Mouse (Mus musculus): ENCODE data around the gene Slc24a3.

Slc24a3 gene

GRCm38 (mm10) chr2:145562493-145562892, 394.9 kb downstream of the Slc24a3 start:
- no peak for DNase-seq

DNA sequence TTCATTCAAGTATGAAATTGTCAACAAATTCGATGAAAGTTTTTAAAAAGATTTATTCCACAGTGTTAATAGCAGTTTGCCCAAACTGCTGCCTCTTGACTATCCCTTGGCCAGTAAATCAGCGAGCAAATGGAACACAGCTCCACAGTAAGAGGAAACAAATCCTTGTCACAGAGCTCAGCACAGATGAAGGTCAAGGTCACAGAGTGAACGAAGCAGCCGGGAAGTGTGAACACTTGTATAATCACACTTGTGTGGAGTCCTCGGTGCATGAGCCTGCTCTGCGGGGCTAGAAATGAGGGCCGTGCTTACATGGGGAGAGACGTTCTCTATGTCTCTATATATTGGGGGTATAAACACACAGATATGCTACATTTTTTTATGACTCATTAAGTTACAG, 397.0 kb downstream of the Slc24a3 start:
- DNase-seq: no peak

- no peak for DNase-seq
Observed at GRCm38 (mm10) chr2:145566904-145567303, 399.4 kb downstream of the Slc24a3 start.

DNA sequence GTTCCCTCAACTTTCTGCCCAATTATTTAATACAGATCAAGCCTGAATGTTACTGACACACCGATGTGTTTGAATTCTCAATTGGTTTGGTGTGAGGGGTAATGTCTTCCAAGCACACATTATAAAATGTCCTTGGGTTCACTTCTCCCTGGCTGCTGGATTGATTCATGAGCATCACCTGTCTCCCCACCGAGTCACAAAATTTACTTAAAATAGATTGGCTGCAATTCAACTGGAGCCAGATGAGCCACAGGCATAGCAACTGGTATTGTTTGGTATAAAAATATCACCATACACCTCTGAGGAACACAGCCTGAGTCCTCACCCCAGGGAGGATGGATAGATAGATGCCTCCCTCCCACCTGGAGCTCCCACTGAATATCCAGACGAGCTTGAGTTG, 404.4 kb downstream of the Slc24a3 start:
- DNase-seq: no peak

GRCm38 (mm10) chr2:145574148-145574547, 406.6 kb downstream of the Slc24a3 start:
- DNase-seq: no peak

DNA sequence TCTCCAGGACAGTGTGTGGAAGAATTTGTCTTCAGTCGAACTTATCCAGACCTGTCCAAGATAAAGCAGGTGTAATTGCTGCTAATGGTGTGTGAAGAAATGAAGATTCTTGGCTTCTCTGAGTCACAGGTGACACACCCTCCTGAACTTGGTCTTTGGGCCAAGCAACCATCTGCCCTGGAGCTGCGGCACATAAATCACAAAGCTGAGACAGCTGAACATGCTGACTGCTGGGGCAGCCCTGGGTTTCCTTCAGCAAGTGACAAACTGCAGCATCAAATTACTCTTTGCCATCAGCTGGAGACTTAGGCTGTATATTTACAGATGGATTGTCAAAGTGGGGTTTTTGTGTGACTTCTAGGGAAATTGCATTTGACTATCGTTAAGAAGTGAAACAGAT, 415.5 kb downstream of the Slc24a3 start:
- DNase-seq: no peak

GRCm38 (mm10) chr2:145585437-145585836, 417.9 kb downstream of the Slc24a3 start:
- DNase-seq: no peak

DNA sequence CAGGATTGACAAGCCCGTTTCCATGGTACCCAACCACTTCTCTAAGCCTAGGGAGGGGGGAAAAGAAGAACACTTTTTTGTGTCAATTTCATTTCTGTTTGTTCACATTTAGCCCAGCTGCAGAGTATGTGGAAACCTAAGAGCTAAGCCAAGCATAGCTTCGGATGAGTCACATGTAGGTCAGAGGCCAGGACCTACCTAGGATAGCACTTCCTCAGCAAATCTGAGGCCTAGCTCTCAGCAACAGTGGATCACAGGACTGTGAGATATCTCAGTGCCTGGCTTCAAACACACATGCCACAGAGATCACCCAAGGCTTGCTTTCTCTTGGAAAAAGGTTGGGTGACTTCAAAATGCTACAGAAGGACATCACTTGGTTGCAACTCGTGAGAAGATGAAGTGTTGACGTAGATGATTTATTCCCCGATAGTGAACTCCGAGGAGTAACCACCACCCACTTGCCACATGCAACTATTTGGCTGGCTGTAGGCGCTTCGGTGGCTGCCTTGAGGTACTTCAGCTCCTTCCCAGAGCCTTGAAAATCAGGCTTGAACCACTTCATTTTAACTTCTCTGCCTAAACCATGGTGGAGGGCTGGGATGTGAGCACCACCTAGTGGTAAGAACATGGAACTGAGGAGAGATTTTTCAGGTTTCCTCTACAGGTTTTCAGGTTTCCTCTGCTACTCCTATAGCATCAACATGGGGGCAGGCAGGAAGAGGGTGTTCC, 420.6 kb downstream of the Slc24a3 start:
- DNase-seq: no peak

- no peak for DNase-seq
Observed at GRCm38 (mm10) chr2:145591881-145592280, 424.3 kb downstream of the Slc24a3 start.

GRCm38 (mm10) chr2:145593649-145594347, 426.2 kb downstream of the Slc24a3 start:
- no peak for DNase-seq

GRCm38 (mm10) chr2:145597866-145598265, 430.3 kb downstream of the Slc24a3 start:
- no peak for DNase-seq

DNA sequence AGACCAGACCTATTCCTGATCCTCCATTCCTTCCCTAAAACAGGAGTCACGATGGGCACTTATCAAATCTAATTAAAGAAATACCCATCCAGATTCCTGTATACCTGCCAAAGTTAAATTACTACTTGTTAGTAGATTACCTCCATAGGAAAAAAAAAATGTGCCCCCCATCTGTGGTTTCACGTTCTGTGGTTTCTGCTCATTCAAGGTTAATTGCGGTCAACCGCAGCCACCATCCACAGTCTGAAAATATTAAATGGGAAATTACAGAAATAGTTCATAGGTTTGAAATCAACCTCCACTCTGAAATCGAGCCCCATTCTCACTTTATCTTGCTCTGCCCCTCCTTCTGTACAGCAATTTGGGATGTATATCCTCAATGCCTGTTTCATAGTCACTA, 440.3 kb downstream of the Slc24a3 start:
- DNase-seq: no peak

GRCm38 (mm10) chr2:145610796-145611705, 443.5 kb downstream of the Slc24a3 start:
- DNase-seq: peak in 1 of 2 experiments; percentile 7

DNA sequence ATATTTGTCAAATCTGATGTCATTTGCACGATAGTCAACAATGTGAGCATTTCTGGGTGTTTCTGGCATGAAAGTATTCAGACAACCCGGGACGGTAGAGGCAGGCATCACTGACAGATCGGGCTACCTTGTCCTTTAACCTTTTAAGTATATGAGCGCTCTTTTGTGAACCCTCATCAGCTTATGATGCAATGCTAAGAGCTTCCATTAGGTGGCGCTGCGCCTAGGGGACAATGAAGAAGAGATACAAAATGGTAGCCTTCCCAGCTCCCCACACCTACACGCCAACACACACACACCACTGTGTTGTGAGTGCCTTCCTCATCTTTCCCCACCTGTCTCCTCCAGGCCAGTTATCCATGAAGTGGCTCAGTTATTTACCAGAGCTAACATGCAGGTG, 445.4 kb downstream of the Slc24a3 start:
- DNase-seq: no peak

- DNase-seq: no peak
Observed at GRCm38 (mm10) chr2:145613705-145614104, 446.2 kb downstream of the Slc24a3 start.

- DNase-seq: no peak
Observed at GRCm38 (mm10) chr2:145619688-145620087, 452.1 kb downstream of the Slc24a3 start.

- no peak for DNase-seq
Observed at GRCm38 (mm10) chr2:145620709-145621108, 453.2 kb downstream of the Slc24a3 start.

DNA sequence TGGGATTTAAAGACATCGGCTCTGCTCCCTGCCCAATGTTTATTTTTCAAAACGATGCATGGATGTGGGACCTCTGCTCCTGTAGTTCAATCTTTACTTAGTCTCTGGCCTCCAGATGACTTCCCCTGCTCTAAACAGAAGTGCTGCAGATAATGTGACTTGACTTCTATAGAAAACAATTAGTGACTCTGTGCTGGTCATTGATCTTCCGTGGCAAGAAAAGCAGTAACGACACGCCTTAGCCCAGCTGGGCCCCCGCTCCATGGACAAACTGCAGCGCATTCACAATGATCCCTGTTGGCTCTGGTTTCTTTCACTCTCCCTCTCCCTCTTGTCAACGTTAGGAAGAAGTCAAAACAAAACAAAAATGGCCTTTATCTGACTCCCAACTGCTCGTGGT, 453.6 kb downstream of the Slc24a3 start:
- no peak for DNase-seq

- no peak for DNase-seq
Observed at GRCm38 (mm10) chr2:145631123-145631798, 463.7 kb downstream of the Slc24a3 start.

- DNase-seq: no peak
Observed at GRCm38 (mm10) chr2:145631799-145632174, 464.2 kb downstream of the Slc24a3 start.

- DNase-seq: no peak
Observed at GRCm38 (mm10) chr2:145633811-145634210, 466.3 kb downstream of the Slc24a3 start.

GRCm38 (mm10) chr2:145640255-145640984, 472.9 kb downstream of the Slc24a3 start:
- no peak for DNase-seq
